Mouse (Mus musculus): ENCODE measurements around the gene Wdr78. TPM values are rescaled to one million over a fixed set of nuclear protein-coding genes. Genes with fewer than 3 reads are reported as not detected.

Gene Wdr78
- polyA plus RNA-seq (2014; fragmentation: Nextera tagmentation; extraction: Ambion mirVana) = 4.1 and 4.5 TPM in 2 replicates

- ATAC-seq (ENCODE audit: low read depth) = peak; percentile 100
- Histone ChIP-seq H3K9ac (replicated peaks; ENCODE audit: low read depth, low read length) (peak within 1 kb of the TSS; percentile 72), H3K4me2 (ENCODE audit: low read depth, low read length) (peak within 1 kb of the TSS; percentile 71), H3K4me3 (ENCODE audit: low read depth, low read length) (peak within 1 kb of the TSS; percentile 66), H3K27ac (ENCODE audit: low read depth, low read length) (peak within 1 kb of the TSS; percentile 99), H3K9me3 (ENCODE audit: control insufficient read depth, low read length) (no peaks in the 10 kb centered on the region), H3K36me3 (ENCODE audit: control insufficient read depth, insufficient read depth, low read length) (no peaks in the 10 kb centered on the region; the same call in 1 of the 2 replicates), H3K4me1 (ENCODE audit: control insufficient read depth, insufficient read depth, low read length) (peaks cover 21% of the 10 kb centered on the region), H3K27me3 (ENCODE audit: control insufficient read depth, insufficient read depth, low read length) (no peaks in the 10 kb centered on the region; the same call in 1 of the 2 replicates)
- under 1% methylated on average over 76 of the region's 90 CpGs for WGBS
Observed at GRCm38 (mm10) chr4:103114184-103115111, at the start of gene Wdr78, which contains the start of gene Mier1. Gene Wdr78 (minus strand): TSS chr4:103114555. Gene Mier1 (plus strand): TSS chr4:103114390.

GRCm38 (mm10) chr4:103158781-103159180, 44.4 kb upstream of the Wdr78 start:
- Histone ChIP-seq H3K9me3 (ENCODE audit: control insufficient read depth, low read length) (no peaks in the 10 kb centered on the region), H3K27ac (ENCODE audit: low read depth, low read length) (no peak overlapping the region), H3K4me2 (ENCODE audit: low read depth, low read length) (no peak overlapping the region), H3K4me1 (ENCODE audit: control insufficient read depth, insufficient read depth, low read length) (no peaks in the 10 kb centered on the region), H3K36me3 (ENCODE audit: control insufficient read depth, insufficient read depth, low read length) (peaks cover 30% of the 10 kb centered on the region; the same call in 1 of the 2 replicates), H3K27me3 (ENCODE audit: control insufficient read depth, insufficient read depth, low read length) (no peaks in the 10 kb centered on the region), H3K4me3 (ENCODE audit: low read depth, low read length) (no peak overlapping the region), H3K9ac (replicated peaks; ENCODE audit: low read depth, low read length) (no peak overlapping the region)
- WGBS = 93% methylated on average over 4 of the region's 4 CpGs
- no peak for ATAC-seq (ENCODE audit: low read depth)

- H3K36me3 ChIP-seq (ENCODE audit: control insufficient read depth, insufficient read depth, low read length) = peaks cover 37% of the 10 kb centered on the region
- no peak overlapping the region for H3K4me3 ChIP-seq (ENCODE audit: low read depth, low read length)
- H3K27me3 ChIP-seq (ENCODE audit: control insufficient read depth, insufficient read depth, low read length) = no peaks in the 10 kb centered on the region
- H3K4me2 ChIP-seq (ENCODE audit: low read depth, low read length) = no peak overlapping the region
- no peak overlapping the region for H3K27ac ChIP-seq (ENCODE audit: low read depth, low read length)
- H3K9me3 ChIP-seq (ENCODE audit: control insufficient read depth, low read length) = no peaks in the 10 kb centered on the region
- no peak overlapping the region for H3K9ac ChIP-seq (replicated peaks; ENCODE audit: low read depth, low read length)
- no peak for ATAC-seq (ENCODE audit: low read depth)
- WGBS = 80% methylated on average over 5 of the region's 5 CpGs
- no peaks in the 10 kb centered on the region for H3K4me1 ChIP-seq (ENCODE audit: control insufficient read depth, insufficient read depth, low read length)
Observed at GRCm38 (mm10) chr4:103151946-103152345, 37.6 kb upstream of the Wdr78 start.

GRCm38 (mm10) chr4:103146339-103146738, 32.0 kb upstream of the Wdr78 start:
- 42% methylated on average over 5 of the region's 5 CpGs for WGBS
- peaks cover 22% of the 10 kb centered on the region for H3K36me3 ChIP-seq (ENCODE audit: control insufficient read depth, insufficient read depth, low read length)
- peak; percentile 63; the same call in 1 of the 2 replicates for ATAC-seq (ENCODE audit: low read depth)

GRCm38 (mm10) chr4:103136946-103137345, 22.6 kb upstream of the Wdr78 start:
- H3K9ac ChIP-seq (replicated peaks; ENCODE audit: low read depth, low read length) = no peak overlapping the region
- ATAC-seq (ENCODE audit: low read depth) = no peak

More at GRCm38 (mm10) chr4:103146339-103146738, 32.0 kb upstream of the Wdr78 start:
- H3K4me3 ChIP-seq (ENCODE audit: low read depth, low read length) = no peak overlapping the region
- no peak overlapping the region for H3K27ac ChIP-seq (ENCODE audit: low read depth, low read length)
- H3K9ac ChIP-seq (replicated peaks; ENCODE audit: low read depth, low read length) = no peak overlapping the region
- H3K9me3 ChIP-seq (ENCODE audit: control insufficient read depth, low read length) = no peaks in the 10 kb centered on the region
- no peaks in the 10 kb centered on the region for H3K4me1 ChIP-seq (ENCODE audit: control insufficient read depth, insufficient read depth, low read length)
- H3K4me2 ChIP-seq (ENCODE audit: low read depth, low read length) = no peak overlapping the region
- H3K27me3 ChIP-seq (ENCODE audit: control insufficient read depth, insufficient read depth, low read length) = no peaks in the 10 kb centered on the region

GRCm38 (mm10) chr4:103126533-103126932, 12.2 kb upstream of the Wdr78 start:
- Histone ChIP-seq H3K36me3 (ENCODE audit: control insufficient read depth, insufficient read depth, low read length) (peaks cover 8% of the 10 kb centered on the region), H3K4me2 (ENCODE audit: low read depth, low read length) (no peak overlapping the region), H3K9me3 (ENCODE audit: control insufficient read depth, low read length) (no peaks in the 10 kb centered on the region), H3K4me3 (ENCODE audit: low read depth, low read length) (no peak overlapping the region), H3K9ac (replicated peaks; ENCODE audit: low read depth, low read length) (no peak overlapping the region), H3K27me3 (ENCODE audit: control insufficient read depth, insufficient read depth, low read length) (no peaks in the 10 kb centered on the region), H3K27ac (ENCODE audit: low read depth, low read length) (no peak overlapping the region), H3K4me1 (ENCODE audit: control insufficient read depth, insufficient read depth, low read length) (no peaks in the 10 kb centered on the region)
- 92% methylated on average over 4 of the region's 4 CpGs for WGBS
- ATAC-seq (ENCODE audit: low read depth) = no peak

More at GRCm38 (mm10) chr4:103136946-103137345, 22.6 kb upstream of the Wdr78 start:
- no peak overlapping the region for H3K4me3 ChIP-seq (ENCODE audit: low read depth, low read length)
- peaks cover 14% of the 10 kb centered on the region; the same call in 1 of the 2 replicates for H3K36me3 ChIP-seq (ENCODE audit: control insufficient read depth, insufficient read depth, low read length)
- no peak overlapping the region for H3K4me2 ChIP-seq (ENCODE audit: low read depth, low read length)
- WGBS = 87% methylated on average over 1 of the region's 1 CpGs
- no peaks in the 10 kb centered on the region for H3K9me3 ChIP-seq (ENCODE audit: control insufficient read depth, low read length)
- no peaks in the 10 kb centered on the region for H3K4me1 ChIP-seq (ENCODE audit: control insufficient read depth, insufficient read depth, low read length)
- H3K27me3 ChIP-seq (ENCODE audit: control insufficient read depth, insufficient read depth, low read length) = no peaks in the 10 kb centered on the region
- no peak overlapping the region for H3K27ac ChIP-seq (ENCODE audit: low read depth, low read length)

GRCm38 (mm10) chr4:103123606-103124005, 9.3 kb upstream of the Wdr78 start:
- Histone ChIP-seq H3K9ac (replicated peaks; ENCODE audit: low read depth, low read length) (no peak overlapping the region), H3K4me2 (ENCODE audit: low read depth, low read length) (no peak overlapping the region), H3K36me3 (ENCODE audit: control insufficient read depth, insufficient read depth, low read length) (no peaks in the 10 kb centered on the region), H3K4me1 (ENCODE audit: control insufficient read depth, insufficient read depth, low read length) (peaks cover 17% of the 10 kb centered on the region), H3K27me3 (ENCODE audit: control insufficient read depth, insufficient read depth, low read length) (no peaks in the 10 kb centered on the region), H3K9me3 (ENCODE audit: control insufficient read depth, low read length) (no peaks in the 10 kb centered on the region), H3K4me3 (ENCODE audit: low read depth, low read length) (no peak overlapping the region), H3K27ac (ENCODE audit: low read depth, low read length) (no peak overlapping the region)
- ATAC-seq (ENCODE audit: low read depth) = no peak

GRCm38 (mm10) chr4:103123086-103123485, 8.7 kb upstream of the Wdr78 start:
- no peak overlapping the region for H3K27ac ChIP-seq (ENCODE audit: low read depth, low read length)
- H3K9ac ChIP-seq (replicated peaks; ENCODE audit: low read depth, low read length) = no peak overlapping the region
- H3K4me1 ChIP-seq (ENCODE audit: control insufficient read depth, insufficient read depth, low read length) = peaks cover 18% of the 10 kb centered on the region
- H3K36me3 ChIP-seq (ENCODE audit: control insufficient read depth, insufficient read depth, low read length) = no peaks in the 10 kb centered on the region
- no peak overlapping the region for H3K4me3 ChIP-seq (ENCODE audit: low read depth, low read length)
- no peak for ATAC-seq (ENCODE audit: low read depth)
- 69% methylated on average over 2 of the region's 2 CpGs for WGBS
- no peak overlapping the region for H3K4me2 ChIP-seq (ENCODE audit: low read depth, low read length)
- H3K27me3 ChIP-seq (ENCODE audit: control insufficient read depth, insufficient read depth, low read length) = no peaks in the 10 kb centered on the region
- no peaks in the 10 kb centered on the region for H3K9me3 ChIP-seq (ENCODE audit: control insufficient read depth, low read length)

- no peak for ATAC-seq (ENCODE audit: low read depth)
- whole genome bisulfite sequencing = 90% methylated on average over 9 of the region's 9 CpGs
- Histone ChIP-seq H3K4me1 (ENCODE audit: control insufficient read depth, insufficient read depth, low read length) (peaks cover 18% of the 10 kb centered on the region), H3K9me3 (ENCODE audit: control insufficient read depth, low read length) (no peaks in the 10 kb centered on the region), H3K36me3 (ENCODE audit: control insufficient read depth, insufficient read depth, low read length) (no peaks in the 10 kb centered on the region; the same call in 1 of the 2 replicates), H3K27ac (ENCODE audit: low read depth, low read length) (no peak overlapping the region), H3K27me3 (ENCODE audit: control insufficient read depth, insufficient read depth, low read length) (no peaks in the 10 kb centered on the region), H3K4me2 (ENCODE audit: low read depth, low read length) (peak overlapping the region; percentile 89), H3K4me3 (ENCODE audit: low read depth, low read length) (no peak overlapping the region), H3K9ac (replicated peaks; ENCODE audit: low read depth, low read length) (no peak overlapping the region)
Observed at GRCm38 (mm10) chr4:103120874-103121389, 6.6 kb upstream of the Wdr78 start.

All from neural tube, embryonic 14.5 days (tissue).